Mouse (Mus musculus): Measurements from ENCODE around the gene Spast. TPM values are rescaled to one million over a fixed set of nuclear protein-coding genes. Genes with fewer than 3 reads are reported as not detected.
"Not testable (repeated sequence)": the region's sequence is repeated elsewhere in the genome, so short reads cannot be mapped to it uniquely, and the experiment has no call there.

Spast gene
- polyA plus RNA-seq, 1 experiment from 2014 or later: 48.5 TPM

DNA sequence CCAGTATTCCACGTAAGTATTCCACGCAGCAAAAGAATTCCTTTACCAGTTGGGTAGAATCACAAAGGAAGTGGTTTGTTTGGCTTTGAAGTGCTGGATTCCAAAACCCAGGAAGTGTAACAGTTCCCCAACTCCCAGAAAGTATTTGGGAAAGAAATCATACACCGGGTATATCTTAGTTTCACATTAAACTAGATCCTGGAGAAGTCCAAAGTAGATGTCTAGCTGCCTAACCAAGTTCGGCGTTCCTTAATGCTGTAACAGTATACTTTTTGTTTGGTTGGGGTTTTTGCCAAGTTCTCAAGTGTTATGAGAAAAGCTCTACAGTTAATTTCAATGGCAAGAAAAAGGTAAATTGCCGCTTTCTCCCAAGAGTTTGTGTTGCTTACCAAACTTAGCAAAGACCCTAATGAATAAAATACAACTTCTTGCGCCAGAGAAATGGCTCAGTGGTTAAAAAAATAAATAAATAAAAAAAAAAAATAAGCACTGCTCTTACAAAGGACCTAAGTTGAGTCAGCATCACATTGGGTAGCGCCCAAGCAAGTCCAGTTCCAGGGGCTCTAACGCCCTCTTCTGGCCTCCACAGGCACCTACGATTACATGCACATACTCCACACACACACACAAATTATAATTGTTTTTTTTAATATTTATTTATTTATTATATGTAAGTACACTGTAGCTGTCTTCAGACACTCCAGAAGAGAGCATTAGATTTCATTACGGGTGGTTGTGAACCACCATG lies 42.5 kb upstream of the Spast start:
- 50% methylated on average over 11 of the region's 11 CpGs for WGBS
- Histone ChIP-seq H3K9ac (replicated peaks; ENCODE audit: low read depth, low read length) (peak overlapping the region; percentile 97; the same call in 1 of the 2 replicates), H3K27ac (ENCODE audit: low read depth, low read length) (peak overlapping the region; percentile 97; the same call in 1 of the 2 replicates), H3K27me3 (ENCODE audit: control insufficient read depth, insufficient read depth, low read length) (no peaks in the 10 kb centered on the region), H3K4me1 (ENCODE audit: control insufficient read depth, insufficient read depth, low read length) (peaks cover 12% of the 10 kb centered on the region), H3K4me3 (ENCODE audit: low read depth, low read length) (peak overlapping the region; percentile 97), H3K36me3 (ENCODE audit: control insufficient read depth, insufficient read depth, low read length) (no peaks in the 10 kb centered on the region; the same call in 1 of the 2 replicates), H3K9me3 (ENCODE audit: control insufficient read depth, low read length) (no peaks in the 10 kb centered on the region), H3K4me2 (ENCODE audit: low read depth, low read length) (peak overlapping the region; percentile 65)
- no peak for ATAC-seq (ENCODE audit: low read depth)

DNA sequence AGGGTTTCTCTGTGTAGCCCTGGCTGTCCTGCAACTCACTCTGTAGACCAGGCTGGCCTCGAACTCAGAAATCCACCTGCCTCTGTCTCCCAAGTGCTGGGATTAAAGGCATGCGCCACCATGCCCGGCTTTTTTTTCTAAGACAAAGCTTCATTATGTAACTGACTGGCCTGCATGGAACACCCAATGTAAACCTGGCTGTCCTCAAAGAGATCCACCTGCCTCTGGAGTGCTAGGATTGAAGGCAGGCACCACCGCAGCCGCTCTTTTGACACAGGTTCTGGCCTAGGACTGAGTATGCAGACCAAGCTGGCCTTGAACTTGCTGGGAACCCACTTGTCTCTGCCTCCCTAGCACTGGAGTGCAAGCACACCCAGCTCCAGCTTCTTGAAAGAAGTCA lies 41.8 kb upstream of the Spast start:
- H3K4me1 ChIP-seq (ENCODE audit: control insufficient read depth, insufficient read depth, low read length): peaks cover 12% of the 10 kb centered on the region
- WGBS: 95% methylated on average over 5 of the region's 5 CpGs
- not testable (repeated sequence) for H3K4me3 ChIP-seq (ENCODE audit: low read depth, low read length); H3K9me3 ChIP-seq (ENCODE audit: control insufficient read depth, low read length); H3K9ac ChIP-seq (replicated peaks; ENCODE audit: low read depth, low read length); H3K4me2 ChIP-seq (ENCODE audit: low read depth, low read length); ATAC-seq (ENCODE audit: low read depth); H3K36me3 ChIP-seq (ENCODE audit: control insufficient read depth, insufficient read depth, low read length); H3K27me3 ChIP-seq (ENCODE audit: control insufficient read depth, insufficient read depth, low read length); H3K27ac ChIP-seq (ENCODE audit: low read depth, low read length)

DNA sequence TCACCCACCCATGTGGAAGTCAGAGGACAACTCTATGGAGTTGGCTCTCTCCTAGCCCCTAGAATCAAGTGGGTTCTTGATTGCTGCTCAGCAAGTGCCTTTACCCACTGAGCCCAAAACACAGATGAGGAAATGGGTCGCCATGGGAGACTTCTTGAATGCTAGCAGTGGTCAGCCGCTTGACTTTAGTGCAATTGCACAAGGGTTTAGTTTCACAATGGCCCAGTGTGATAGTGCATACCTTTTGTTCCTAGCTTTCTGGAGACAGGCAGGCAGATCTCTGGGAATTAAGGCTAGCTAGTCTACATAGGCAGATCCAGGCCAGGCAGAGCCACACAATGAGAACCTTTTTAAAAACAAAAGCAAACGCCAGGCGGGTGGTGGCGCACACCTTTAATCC lies 38.7 kb upstream of the Spast start:
- no peaks in the 10 kb centered on the region for H3K27me3 ChIP-seq (ENCODE audit: control insufficient read depth, insufficient read depth, low read length)
- H3K9ac ChIP-seq (replicated peaks; ENCODE audit: low read depth, low read length): no peak overlapping the region
- no peaks in the 10 kb centered on the region; the same call in 1 of the 2 replicates for H3K36me3 ChIP-seq (ENCODE audit: control insufficient read depth, insufficient read depth, low read length)
- WGBS: 86% methylated on average over 5 of the region's 5 CpGs
- no peak overlapping the region for H3K4me3 ChIP-seq (ENCODE audit: low read depth, low read length)
- no peak for ATAC-seq (ENCODE audit: low read depth)
- H3K4me1 ChIP-seq (ENCODE audit: control insufficient read depth, insufficient read depth, low read length): no peaks in the 10 kb centered on the region
- H3K27ac ChIP-seq (ENCODE audit: low read depth, low read length): no peak overlapping the region
- no peak overlapping the region for H3K4me2 ChIP-seq (ENCODE audit: low read depth, low read length)
- no peaks in the 10 kb centered on the region for H3K9me3 ChIP-seq (ENCODE audit: control insufficient read depth, low read length)

DNA sequence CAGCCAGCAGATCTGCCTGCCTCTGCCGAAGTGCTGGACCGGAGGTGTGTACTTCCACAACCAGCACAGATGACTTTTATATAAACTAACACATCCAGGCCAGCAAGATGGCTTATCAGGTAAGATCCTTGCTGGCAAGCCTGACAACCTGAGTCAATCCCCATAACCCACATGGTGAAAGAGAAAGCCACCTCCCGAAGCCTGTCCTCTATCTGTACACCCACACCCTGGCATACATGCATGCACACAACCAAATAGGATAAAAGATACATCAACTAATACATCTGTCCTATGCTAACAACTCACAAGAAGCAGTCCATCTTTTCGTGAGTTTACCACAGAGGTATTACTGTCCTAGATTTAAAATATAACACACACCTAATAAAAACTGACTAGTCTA lies 34.7 kb upstream of the Spast start:
- no peak overlapping the region for H3K4me3 ChIP-seq (ENCODE audit: low read depth, low read length)
- no peak for ATAC-seq (ENCODE audit: low read depth)
- 98% methylated on average over 4 of the region's 4 CpGs for WGBS
- no peak overlapping the region for H3K4me2 ChIP-seq (ENCODE audit: low read depth, low read length)
- no peak overlapping the region for H3K27ac ChIP-seq (ENCODE audit: low read depth, low read length)
- H3K9ac ChIP-seq (replicated peaks; ENCODE audit: low read depth, low read length): no peak overlapping the region
- H3K9me3 ChIP-seq (ENCODE audit: control insufficient read depth, low read length): no peaks in the 10 kb centered on the region
- no peaks in the 10 kb centered on the region for H3K4me1 ChIP-seq (ENCODE audit: control insufficient read depth, insufficient read depth, low read length)
- no peaks in the 10 kb centered on the region for H3K27me3 ChIP-seq (ENCODE audit: control insufficient read depth, insufficient read depth, low read length)
- H3K36me3 ChIP-seq (ENCODE audit: control insufficient read depth, insufficient read depth, low read length): no peaks in the 10 kb centered on the region; the same call in 1 of the 2 replicates

DNA sequence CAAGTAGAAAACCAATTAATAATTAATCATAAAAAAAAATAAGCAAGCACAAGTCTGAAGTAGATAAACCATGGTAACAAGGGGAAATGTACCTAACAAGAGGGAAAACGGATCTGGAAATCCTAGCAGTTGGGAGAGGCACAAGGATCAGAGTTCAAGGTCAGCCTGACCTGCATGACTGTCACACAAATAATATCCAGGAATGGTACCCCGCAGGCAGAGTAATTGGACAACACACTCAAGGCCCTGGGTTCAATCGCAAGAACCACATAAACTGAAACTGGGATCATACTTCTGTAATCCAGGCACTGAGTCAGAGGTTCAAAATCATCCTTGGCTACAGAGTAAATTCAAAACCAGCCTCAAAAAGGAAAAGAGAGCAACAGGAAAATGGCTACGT lies 33.2 kb upstream of the Spast start:
- H3K4me2 ChIP-seq (ENCODE audit: low read depth, low read length): no peak overlapping the region
- ATAC-seq (ENCODE audit: low read depth): no peak
- no peak overlapping the region for H3K27ac ChIP-seq (ENCODE audit: low read depth, low read length)
- H3K36me3 ChIP-seq (ENCODE audit: control insufficient read depth, insufficient read depth, low read length): no peaks in the 10 kb centered on the region
- H3K9ac ChIP-seq (replicated peaks; ENCODE audit: low read depth, low read length): no peak overlapping the region
- no peaks in the 10 kb centered on the region for H3K27me3 ChIP-seq (ENCODE audit: control insufficient read depth, insufficient read depth, low read length)
- no peaks in the 10 kb centered on the region for H3K4me1 ChIP-seq (ENCODE audit: control insufficient read depth, insufficient read depth, low read length)
- H3K4me3 ChIP-seq (ENCODE audit: low read depth, low read length): no peak overlapping the region
- no peaks in the 10 kb centered on the region for H3K9me3 ChIP-seq (ENCODE audit: control insufficient read depth, low read length)
- WGBS: 95% methylated on average over 4 of the region's 4 CpGs

DNA sequence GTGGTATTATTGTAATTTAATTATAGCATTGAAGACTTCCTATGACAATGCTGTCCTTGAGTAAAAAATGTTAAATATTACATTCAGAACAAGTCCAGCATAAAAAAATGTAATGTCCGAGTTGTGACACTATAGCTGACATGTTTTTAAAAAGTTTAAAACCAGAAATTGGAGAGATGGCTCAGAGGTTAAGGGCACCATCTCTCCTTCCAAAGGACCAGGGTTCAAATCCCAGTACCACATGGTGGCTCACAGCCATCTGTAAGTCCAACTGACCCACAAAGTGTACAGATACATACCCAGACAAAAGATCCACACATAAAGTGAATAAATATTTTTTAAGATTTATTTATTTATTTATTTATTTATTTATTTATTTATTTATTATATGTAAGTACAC lies 32.8 kb upstream of the Spast start:
- no peaks in the 10 kb centered on the region for H3K36me3 ChIP-seq (ENCODE audit: control insufficient read depth, insufficient read depth, low read length)

DNA sequence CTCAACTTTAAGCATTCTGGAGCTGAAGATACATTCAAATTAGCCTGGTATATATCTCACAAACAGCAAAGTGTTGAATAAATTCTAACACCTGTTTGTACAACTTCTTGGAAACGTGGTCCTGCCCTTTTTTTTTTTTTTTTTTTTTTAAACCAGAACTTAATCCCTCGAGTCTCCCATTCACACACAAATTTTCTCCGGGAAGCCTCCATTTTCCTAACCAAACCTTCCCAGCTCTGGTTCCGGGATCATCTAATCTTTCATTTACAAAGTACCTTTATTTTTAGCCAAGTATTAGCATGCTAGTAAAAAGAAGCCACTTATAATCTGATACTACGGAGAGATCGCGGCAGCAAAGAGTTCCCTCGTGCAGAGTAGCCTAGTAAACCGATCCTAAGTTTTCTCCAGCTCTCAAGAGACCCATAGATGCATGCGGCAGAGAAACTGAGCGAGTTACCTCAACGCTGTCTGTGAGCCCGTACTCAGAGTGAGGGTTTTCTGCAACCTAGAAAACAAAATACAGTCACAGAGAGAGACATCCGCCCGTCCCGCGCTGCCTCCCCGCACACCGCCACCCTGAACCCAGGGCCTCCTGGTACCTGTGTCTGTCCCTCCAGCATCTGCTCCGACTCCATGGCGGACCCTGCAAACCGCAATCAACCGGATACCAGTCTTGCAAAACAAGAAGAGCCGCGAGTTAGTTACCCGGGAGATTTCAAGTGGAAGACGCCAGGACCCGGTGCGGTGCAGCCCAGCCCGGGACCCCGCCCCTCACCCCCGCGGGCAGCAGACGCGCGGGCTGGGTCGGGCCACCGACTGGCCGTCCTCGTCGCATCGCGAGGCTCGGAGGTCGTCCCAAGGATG lies 23.1 kb upstream of the Spast start:
- Histone ChIP-seq H3K4me2 (ENCODE audit: low read depth, low read length) (peak overlapping the region; percentile 84), H3K4me1 (ENCODE audit: control insufficient read depth, insufficient read depth, low read length) (peaks cover 11% of the 10 kb centered on the region), H3K9ac (replicated peaks; ENCODE audit: low read depth, low read length) (peak overlapping the region; percentile 72), H3K36me3 (ENCODE audit: control insufficient read depth, insufficient read depth, low read length) (no peaks in the 10 kb centered on the region; the same call in 1 of the 2 replicates), H3K27ac (ENCODE audit: low read depth, low read length) (peak overlapping the region; percentile 72), H3K27me3 (ENCODE audit: control insufficient read depth, insufficient read depth, low read length) (no peaks in the 10 kb centered on the region), H3K4me3 (ENCODE audit: low read depth, low read length) (peak overlapping the region; percentile 71), H3K9me3 (ENCODE audit: control insufficient read depth, low read length) (no peaks in the 10 kb centered on the region)
- no peak; the same call in none of the 2 replicates for ATAC-seq (ENCODE audit: low read depth)
- under 1% methylated on average over 43 of the region's 45 CpGs for WGBS

More for the DNA sequence above, 32.8 kb upstream of the Spast start:
- Histone ChIP-seq H3K4me3 (ENCODE audit: low read depth, low read length) (no peak overlapping the region), H3K4me1 (ENCODE audit: control insufficient read depth, insufficient read depth, low read length) (no peaks in the 10 kb centered on the region), H3K27me3 (ENCODE audit: control insufficient read depth, insufficient read depth, low read length) (no peaks in the 10 kb centered on the region), H3K9ac (replicated peaks; ENCODE audit: low read depth, low read length) (no peak overlapping the region), H3K9me3 (ENCODE audit: control insufficient read depth, low read length) (no peaks in the 10 kb centered on the region), H3K27ac (ENCODE audit: low read depth, low read length) (no peak overlapping the region), H3K4me2 (ENCODE audit: low read depth, low read length) (no peak overlapping the region)
- ATAC-seq (ENCODE audit: low read depth): no peak
- 90% methylated on average over 1 of the region's 1 CpGs for WGBS

DNA sequence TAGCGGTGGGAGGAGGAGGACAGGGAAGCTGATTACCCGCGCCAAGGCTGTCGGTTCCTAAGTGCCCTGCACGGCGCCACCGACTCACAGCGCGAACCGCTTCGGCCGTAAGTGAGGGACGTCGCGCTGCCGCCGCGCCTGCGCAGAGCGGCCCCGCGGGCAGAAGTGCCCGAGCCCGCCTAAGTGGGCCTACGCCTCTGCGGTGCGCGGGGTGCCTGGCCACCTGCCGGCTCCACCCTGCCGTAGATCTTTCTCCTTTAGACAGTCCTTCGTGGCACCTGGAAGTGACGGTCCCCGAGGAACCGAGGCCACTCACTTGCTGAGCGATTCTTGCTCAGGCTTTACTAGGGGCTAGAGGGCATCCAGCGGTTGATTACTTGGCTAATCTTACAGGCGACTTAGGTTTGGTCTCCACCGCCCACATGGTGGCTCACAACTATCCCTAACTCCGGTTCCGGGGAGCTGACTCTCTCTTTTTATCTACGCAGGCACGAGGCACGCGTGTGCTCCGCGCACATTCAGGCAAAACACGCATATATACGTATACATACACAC lies 22.4 kb upstream of the Spast start:
- no peaks in the 10 kb centered on the region for H3K9me3 ChIP-seq (ENCODE audit: control insufficient read depth, low read length)
- H3K4me2 ChIP-seq (ENCODE audit: low read depth, low read length): peak overlapping the region; percentile 84
- WGBS: 0% methylated on average over 45 of the region's 48 CpGs
- H3K4me1 ChIP-seq (ENCODE audit: control insufficient read depth, insufficient read depth, low read length): peaks cover 11% of the 10 kb centered on the region
- peak; percentile 97 for ATAC-seq (ENCODE audit: low read depth)
- H3K27me3 ChIP-seq (ENCODE audit: control insufficient read depth, insufficient read depth, low read length): no peaks in the 10 kb centered on the region
- H3K4me3 ChIP-seq (ENCODE audit: low read depth, low read length): peak overlapping the region; percentile 71
- H3K36me3 ChIP-seq (ENCODE audit: control insufficient read depth, insufficient read depth, low read length): no peaks in the 10 kb centered on the region; the same call in 1 of the 2 replicates
- peak overlapping the region; percentile 72 for H3K9ac ChIP-seq (replicated peaks; ENCODE audit: low read depth, low read length)
- H3K27ac ChIP-seq (ENCODE audit: low read depth, low read length): peak overlapping the region; percentile 72

Measured in neural tube, embryonic 14.5 days (tissue).